Mouse (Mus musculus) forebrain, embryonic 10.5 days (tissue): Measurements from ENCODE around the gene Dct. TPM values are rescaled to one million over a fixed set of nuclear protein-coding genes. Genes with fewer than 3 reads are reported as not detected.

Experiments
- polyA plus RNA-seq: library from polyadenylated mRNA; unstranded; fragments of >200 nt; fragmentation: Nextera tagmentation; extraction: Ambion mirVana; gene quantifications from 2 replicates; pipeline ENCODE4 v1.2.1, GENCODE M21; 2016

Gene Dct
- polyA plus RNA-seq, 1 experiment from 2014 or later: 7.4 TPM

Other genes with a start within 250 kb of the Dct start
- gene Tgds, start 80.5 kb upstream of the Dct start, polyA plus RNA-seq: 28.4 and 30.6 TPM in 2 replicates
- 36.8 and 37.7 TPM in 2 replicates for gene Gpr180, start 84.9 kb upstream of the Dct start, polyA plus RNA-seq
- 7.9 and 8.7 TPM in 2 replicates for gene Sox21, start 184.8 kb upstream of the Dct start, polyA plus RNA-seq
- not detected in 2 replicates for gene Gm9376, start 214.7 kb upstream of the Dct start, polyA plus RNA-seq